Mouse (Mus musculus) heart, postnatal 0 days (tissue): ENCODE results near the gene Carmil2. TPM values are rescaled to one million over a fixed set of nuclear protein-coding genes. Genes with fewer than 3 reads are reported as not detected.

ENCODE experiments used
- ATAC-seq: fragments of 200-750 bp; cut with Nextera tagmentation; 2 replicates; pipeline ENCODE4 v1.8.0; 2017; ENCODE audit warnings: low read depth, moderate number of reproducible peaks, moderate library complexity; ENCODE audit not compliant: insufficient read depth
- DNase-seq: peaks from one replicate; pipeline ENCODE4 v3.0.0-alpha.2; 2016; ENCODE audit warnings: low spot score
- H3K27ac ChIP-seq: fragments of 300-500 bp; sonication (generic); 2 replicates; pipeline ENCODE4 v1.5.1; 2014; ENCODE audit warnings: low read depth, mild to moderate bottlenecking
- H3K27me3 ChIP-seq: fragments of 300-500 bp; sonication (generic); 2 replicates; pipeline ENCODE4 v1.6.1; 2014; ENCODE audit warnings: low read length, mixed read lengths; ENCODE audit not compliant: control insufficient read depth, insufficient read depth
- H3K36me3 ChIP-seq: fragments of 300-500 bp; sonication (generic); replicated peaks from 2 replicates; pipeline ENCODE4 v1.6.1; 2014; ENCODE audit warnings: low read length, mixed read lengths; ENCODE audit not compliant: control insufficient read depth, insufficient read depth
- H3K4me1 ChIP-seq: fragments of 300-500 bp; sonication (generic); 2 replicates; pipeline ENCODE4 v1.6.1; 2014; ENCODE audit warnings: antibody characterized with exemption; ENCODE audit not compliant: control insufficient read depth, insufficient read depth
- H3K4me2 ChIP-seq: fragments of 300-500 bp; sonication (generic); 2 replicates; pipeline ENCODE4 v1.6.1; 2014; ENCODE audit warnings: low read depth, mild to moderate bottlenecking, low read length, moderate library complexity
- H3K4me3 ChIP-seq: fragments of 300-500 bp; sonication (generic); 2 replicates; pipeline ENCODE4 v1.5.1; 2014; ENCODE audit warnings: low read depth, low read length
- H3K9ac ChIP-seq: fragments of 300-500 bp; sonication (generic); replicated peaks from 2 replicates; pipeline ENCODE4 v1.6.1; 2014; ENCODE audit warnings: low read depth, low read length, mixed read lengths
- H3K9me3 ChIP-seq: fragments of 300-500 bp; sonication (generic); replicated peaks from 2 replicates; pipeline ENCODE4 v1.6.1; 2016; ENCODE audit warnings: low read length; ENCODE audit not compliant: control insufficient read depth
- CTCF ChIP-seq: IDR thresholded peaks from 2 replicates; pipeline ENCODE4 v1.5.1; 2016; ENCODE audit warnings: antibody characterized with exemption, control low read depth, low read depth
- EP300 ChIP-seq: IDR thresholded peaks from 2 replicates; pipeline ENCODE4 v1.6.1; 2016; ENCODE audit warnings: antibody characterized with exemption, low read depth
- WGBS: fragments of 180-500 bp; shearing (Covaris S2); extraction: QIAGEN DNeasy Blood & Tissue Kit; methylation state at CpG from one replicate; pipeline ENCODE4 v1.1.7; 2014; 5-methylcytosine and 5-hydroxymethylcytosine counted together
- polyA plus RNA-seq: library from polyadenylated mRNA; unstranded; fragments of >200 nt; fragmentation: Nextera tagmentation; extraction: Ambion mirVana; gene quantifications from 2 replicates; pipeline ENCODE4 v1.2.1, GENCODE M21; 2015
- total RNA-seq: library from RNA; depleted of rRNA; stranded (reverse); fragments of >200 nt; gene quantifications from 2 replicates; pipeline ENCODE4 v1.2.3, GENCODE M21; 2014; ENCODE audit warnings: low replicate concordance

Carmil2 gene
- total and polyA plus RNA-seq, 2 experiments from 2014 or later: 0.05 to 1.3 TPM

- Histone ChIP-seq H3K9ac (no peak overlapping the region), H3K4me3 (no peak overlapping the region), H3K4me2 (no peak overlapping the region), H3K36me3 (peaks cover 24% of the 10 kb centered on the region), H3K9me3 (0 out of 2 replicates have a peak, but pooled peaks cover 6% of the 10 kb centered on the region), H3K27me3 (peaks cover 16% of the 10 kb centered on the region; the same call in 1 of the 2 replicates), H3K27ac (no peak overlapping the region), H3K4me1 (peaks cover 10% of the 10 kb centered on the region)
- no peak for ATAC-seq
- 68% methylated on average over 30 of the region's 30 CpGs for WGBS
- no peak for TF ChIP-seq CTCF
- TF ChIP-seq EP300: no peak
- DNase-seq: no peak
Observed at GRCm38 (mm10) chr8:105695080-105695780, 9.2 kb downstream of the Carmil2 start.

GRCm38 (mm10) chr8:105697196-105697780 is 11.2 kb downstream of the Carmil2 start:
- Histone ChIP-seq H3K27me3 (peaks cover 15% of the 10 kb centered on the region; the same call in 1 of the 2 replicates), H3K27ac (no peak overlapping the region), H3K4me2 (no peak overlapping the region), H3K4me1 (peaks cover 13% of the 10 kb centered on the region), H3K9me3 (0 out of 2 replicates have a peak, but pooled peaks cover 6% of the 10 kb centered on the region), H3K4me3 (no peak overlapping the region), H3K36me3 (peaks cover 24% of the 10 kb centered on the region), H3K9ac (no peak overlapping the region)
- DNase-seq: no peak
- ATAC-seq: no peak
- whole genome bisulfite sequencing: 90% methylated on average over 17 of the region's 17 CpGs
- TF ChIP-seq EP300 (no peak), CTCF (no peak)

- no peak for TF ChIP-seq EP300
- no peak for TF ChIP-seq CTCF
- WGBS: 89% methylated on average over 5 of the region's 5 CpGs
- no peaks in the 10 kb centered on the region for H3K9me3 ChIP-seq
- no peak for ATAC-seq
- peaks cover 15% of the 10 kb centered on the region; the same call in 1 of the 2 replicates for H3K27me3 ChIP-seq
- H3K4me2 ChIP-seq: no peak overlapping the region
- no peak for DNase-seq
- H3K4me3 ChIP-seq: no peak overlapping the region
- no peak overlapping the region for H3K9ac ChIP-seq
- H3K27ac ChIP-seq: no peak overlapping the region
- H3K4me1 ChIP-seq: peaks cover 12% of the 10 kb centered on the region
- H3K36me3 ChIP-seq: peaks cover 24% of the 10 kb centered on the region
Observed at GRCm38 (mm10) chr8:105698734-105699133, 12.7 kb downstream of the Carmil2 start.

GRCm38 (mm10) chr8:105699488-105700215 is 13.6 kb downstream of the Carmil2 start:
- H3K27me3 ChIP-seq: peaks cover 8% of the 10 kb centered on the region; the same call in 1 of the 2 replicates
- H3K4me3 ChIP-seq: no peak overlapping the region
- H3K36me3 ChIP-seq: peaks cover 24% of the 10 kb centered on the region
- H3K9ac ChIP-seq: peak overlapping the region; percentile 67; the same call in 1 of the 2 replicates
- no peak overlapping the region for H3K27ac ChIP-seq
- peak overlapping the region; percentile 87 for H3K4me2 ChIP-seq
- no peak for ATAC-seq
- peaks cover 7% of the 10 kb centered on the region; the same call in 1 of the 2 replicates for H3K4me1 ChIP-seq
- TF ChIP-seq CTCF: no peak
- TF ChIP-seq EP300: no peak
- no peak for DNase-seq
- WGBS: 89% methylated on average over 11 of the region's 11 CpGs
- H3K9me3 ChIP-seq: no peaks in the 10 kb centered on the region

- H3K27me3 ChIP-seq: 0 out of 2 replicates have a peak, but pooled peaks cover 1% of the 10 kb centered on the region
- peak; percentile 35 for ATAC-seq
- under 1% methylated on average over 21 of the region's 21 CpGs for WGBS
- H3K4me2 ChIP-seq: peak overlapping the region; percentile 87
- peaks cover 24% of the 10 kb centered on the region for H3K36me3 ChIP-seq
- TF ChIP-seq CTCF (no peak), EP300 (no peak)
- H3K9ac ChIP-seq: peak overlapping the region; percentile 67
- peak overlapping the region; percentile 79 for H3K4me3 ChIP-seq
- H3K27ac ChIP-seq: peak overlapping the region; percentile 86
- DNase-seq: peak; percentile 34
- peaks cover 7% of the 10 kb centered on the region; the same call in 1 of the 2 replicates for H3K4me1 ChIP-seq
- no peaks in the 10 kb centered on the region for H3K9me3 ChIP-seq
Observed at GRCm38 (mm10) chr8:105700566-105700965, 14.5 kb downstream of the Carmil2 start.
